Mouse (Mus musculus) ES-Bruce4 (cell line): ENCODE measurements around the gene Morn3.

Experiments
- CTCF ChIP-seq: IDR thresholded peaks from one replicate; pipeline ENCODE4 v1.8.1; 2011; ENCODE audit warnings: low read depth, low read length
- POLR2A ChIP-seq: IDR thresholded peaks from one replicate; pipeline ENCODE4 v1.8.1; 2011; ENCODE audit warnings: low read length; ENCODE audit not compliant: insufficient read depth

- TF ChIP-seq POLR2A (no peak), CTCF (no peak)
Measured at GRCm38 (mm10) chr5:123029729-123030128, 17.1 kb downstream of the Morn3 start.
